Mouse (Mus musculus) 3134 (cell line): ENCODE results near the gene Hist1h2ak.

Experiments
- DNase-seq: peaks from one replicate; pipeline ENCODE4 v3.0.0-alpha.2; 2011; ENCODE audit warnings: low spot score; ENCODE audit not compliant: insufficient read length; ENCODE audit errors: extremely low read depth

Hist1h2ak gene

DNA sequence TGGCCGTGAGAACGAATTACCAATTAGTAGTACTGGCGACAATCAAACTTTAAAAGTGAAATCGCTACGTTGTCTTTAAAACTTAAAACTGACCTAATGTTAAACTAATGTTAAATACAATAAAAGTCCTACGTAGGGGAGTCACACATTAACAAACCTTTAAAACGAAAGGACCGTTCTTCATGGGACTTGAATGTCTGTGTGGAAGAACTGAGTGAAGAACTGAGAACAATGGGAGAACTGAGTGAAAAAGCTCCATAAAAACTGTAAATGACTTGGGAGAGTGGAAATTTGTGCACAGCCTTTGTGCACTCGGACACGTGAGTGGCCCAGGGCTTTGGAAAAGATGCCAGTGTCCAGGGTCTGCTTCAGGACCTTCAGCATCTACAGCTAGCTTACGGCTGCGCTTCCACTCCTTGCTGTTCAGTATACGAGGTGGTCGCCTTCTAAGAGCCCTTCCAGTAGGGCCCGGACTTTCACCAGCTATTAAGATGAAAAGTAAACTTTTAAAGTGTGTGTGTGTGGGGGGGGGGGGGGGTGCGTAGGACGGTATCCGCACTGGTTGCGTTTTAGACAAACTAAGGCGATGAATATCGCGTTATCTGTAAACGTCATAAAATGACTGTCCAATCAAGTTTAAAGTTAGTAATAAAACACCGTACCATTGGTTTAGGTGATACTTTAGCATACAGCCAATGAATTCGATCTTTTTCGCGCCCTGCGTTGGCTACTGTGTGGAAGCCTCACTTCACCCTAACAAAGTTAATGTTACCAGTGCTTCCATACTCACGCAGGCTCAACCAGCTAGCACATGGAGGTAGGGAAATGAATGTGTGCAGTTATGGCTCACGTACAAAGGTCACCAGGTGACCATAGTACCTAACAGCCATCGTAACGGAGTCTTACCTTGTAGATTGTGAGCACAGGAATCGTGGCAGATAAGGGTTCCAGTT, 25.5 kb upstream of the Hist1h2ak start:
- DNase-seq, result peak; percentile 66

DNA sequence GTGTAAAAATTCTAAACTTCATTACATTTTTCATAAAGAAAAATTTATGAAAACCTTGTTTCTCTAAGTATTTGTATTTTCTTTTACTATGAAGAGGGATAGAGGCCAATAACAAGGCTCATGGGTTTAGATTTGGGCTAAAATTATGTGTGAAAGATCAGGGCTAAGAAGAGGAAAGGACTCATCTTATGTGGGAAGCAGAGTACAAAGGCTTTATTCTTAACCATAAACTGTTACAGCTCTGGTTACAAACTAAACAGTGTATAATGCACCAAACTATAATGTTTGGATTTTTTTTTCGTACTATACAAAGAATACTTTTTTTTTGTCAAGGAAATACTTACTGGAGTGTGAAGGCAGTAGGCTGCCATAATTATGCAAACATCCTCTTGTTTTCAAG, 2.1 kb upstream of the Hist1h2ak start:
- DNase-seq, result no peak

- peak; percentile 72 for DNase-seq
Observed at GRCm38 (mm10) chr13:21754294-21755001, 821 bp upstream of the Hist1h2ak start.

DNA sequence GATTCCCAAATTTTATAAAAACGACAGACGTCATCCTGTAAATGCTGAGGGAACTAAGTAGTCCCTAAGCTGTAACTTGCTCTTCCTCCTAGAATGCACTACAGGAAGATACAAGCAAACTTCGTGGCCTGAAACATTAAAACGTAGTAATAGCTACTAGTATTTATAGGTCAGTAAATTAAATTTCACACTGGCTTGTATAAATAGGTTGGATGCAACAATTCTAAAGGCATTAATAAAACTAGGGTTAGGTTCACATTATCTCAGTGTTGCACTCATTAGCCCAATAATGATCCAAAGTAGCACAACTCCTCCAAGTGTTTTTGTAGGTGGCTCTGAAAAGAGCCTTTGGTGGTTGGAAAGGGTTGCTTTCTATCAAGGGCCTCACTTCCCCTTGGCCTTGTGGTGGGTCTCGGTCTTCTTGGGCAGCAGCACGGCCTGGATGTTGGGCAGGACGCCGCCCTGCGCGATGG, 540 bp downstream of the Hist1h2ak start:
- DNase-seq, result no peak

GRCm38 (mm10) chr13:21752356-21752755, 1.3 kb downstream of the Hist1h2ak start:
- peak; percentile 51 for DNase-seq

DNA sequence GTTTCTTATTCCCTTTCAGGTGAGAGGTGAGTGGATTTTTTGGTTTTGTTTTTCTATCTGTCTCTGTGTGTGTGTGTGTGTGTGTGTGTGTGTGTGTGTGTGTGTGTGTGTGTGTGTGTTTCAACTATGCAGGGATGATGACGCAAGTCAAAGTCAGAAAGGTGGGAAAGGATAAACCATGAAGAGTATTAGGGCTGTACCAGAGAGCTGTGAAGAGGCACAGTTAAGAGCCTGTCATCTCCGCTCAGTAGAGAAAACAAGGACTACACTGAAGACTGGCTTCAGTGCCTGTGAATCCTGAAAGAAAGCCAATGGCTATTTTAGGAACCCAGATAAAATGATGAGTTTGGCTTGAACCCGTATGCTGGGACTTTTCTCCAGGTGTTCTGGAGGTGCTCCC, 1.8 kb downstream of the Hist1h2ak start:
- peak; percentile 46 for DNase-seq

GRCm38 (mm10) chr13:21751417-21751816, 2.2 kb downstream of the Hist1h2ak start:
- peak; percentile 37 for DNase-seq

- DNase-seq, result peak; percentile 94
Observed at GRCm38 (mm10) chr13:21750159-21751017, 3.2 kb downstream of the Hist1h2ak start, which contains the start of gene Hist1h4k. Hist1h4k (minus strand) TSS chr13:21750505.

- DNase-seq, result no peak
Observed at GRCm38 (mm10) chr13:21749387-21750158, 4.1 kb downstream of the Hist1h2ak start.

DNA sequence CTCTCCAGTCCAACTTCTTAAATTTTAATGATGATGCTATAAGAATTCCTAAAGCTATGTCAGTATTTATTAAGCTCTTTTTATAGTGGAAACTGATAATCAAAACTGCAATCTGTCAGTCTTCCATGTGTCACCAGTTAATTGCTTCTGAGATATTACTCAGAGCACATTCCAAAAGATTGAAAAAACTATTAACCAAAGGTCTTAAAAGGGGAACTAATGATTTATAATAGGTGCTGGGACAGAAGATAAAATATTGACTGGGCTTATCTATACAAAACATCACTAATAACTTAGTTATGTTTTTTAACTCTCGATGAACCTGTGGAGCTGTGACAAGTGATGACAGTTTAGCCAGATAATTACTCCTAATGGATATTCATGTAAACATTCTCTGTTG, 8.6 kb downstream of the Hist1h2ak start:
- no peak for DNase-seq

DNA sequence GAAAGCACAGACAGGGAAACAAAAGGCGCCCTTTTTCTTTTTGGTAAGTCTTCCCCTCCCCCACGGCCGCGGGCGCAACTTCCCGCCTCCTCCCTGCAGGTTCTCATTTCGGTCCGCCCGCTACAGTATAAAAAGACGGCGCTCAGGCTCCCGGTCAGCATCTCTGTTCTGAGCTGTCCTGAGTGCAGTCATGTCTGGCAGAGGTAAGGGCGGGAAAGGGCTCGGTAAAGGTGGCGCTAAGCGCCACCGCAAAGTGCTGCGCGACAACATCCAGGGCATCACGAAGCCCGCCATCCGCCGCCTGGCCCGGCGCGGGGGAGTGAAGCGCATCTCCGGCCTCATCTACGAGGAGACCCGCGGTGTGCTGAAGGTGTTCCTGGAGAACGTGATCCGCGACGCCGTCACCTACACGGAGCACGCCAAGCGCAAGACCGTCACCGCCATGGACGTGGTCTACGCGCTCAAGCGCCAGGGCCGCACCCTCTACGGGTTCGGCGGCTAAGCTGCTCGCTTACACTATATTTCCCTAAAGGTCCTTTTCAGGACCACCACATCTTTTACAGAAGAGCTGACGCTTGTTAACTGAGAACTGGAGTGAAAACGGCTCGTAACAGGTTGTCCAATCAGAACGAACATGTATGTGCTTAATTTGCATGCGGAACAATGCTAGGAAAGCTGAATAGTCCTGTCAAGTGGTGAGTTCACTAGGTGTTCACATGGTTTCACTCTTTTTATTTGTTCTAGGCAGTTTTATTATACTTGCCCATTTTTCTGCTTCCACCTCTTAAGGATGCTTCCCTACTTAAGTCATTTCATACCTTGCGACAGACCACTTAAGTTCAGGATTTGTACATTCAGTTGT, 18.5 kb downstream of the Hist1h2ak start, which contains the start of gene Hist1h4j:
Gene Hist1h4j (plus strand): TSS at position 159 of the 862 bp plus-strand sequence.
- DNase-seq, result peak; percentile 97

DNA sequence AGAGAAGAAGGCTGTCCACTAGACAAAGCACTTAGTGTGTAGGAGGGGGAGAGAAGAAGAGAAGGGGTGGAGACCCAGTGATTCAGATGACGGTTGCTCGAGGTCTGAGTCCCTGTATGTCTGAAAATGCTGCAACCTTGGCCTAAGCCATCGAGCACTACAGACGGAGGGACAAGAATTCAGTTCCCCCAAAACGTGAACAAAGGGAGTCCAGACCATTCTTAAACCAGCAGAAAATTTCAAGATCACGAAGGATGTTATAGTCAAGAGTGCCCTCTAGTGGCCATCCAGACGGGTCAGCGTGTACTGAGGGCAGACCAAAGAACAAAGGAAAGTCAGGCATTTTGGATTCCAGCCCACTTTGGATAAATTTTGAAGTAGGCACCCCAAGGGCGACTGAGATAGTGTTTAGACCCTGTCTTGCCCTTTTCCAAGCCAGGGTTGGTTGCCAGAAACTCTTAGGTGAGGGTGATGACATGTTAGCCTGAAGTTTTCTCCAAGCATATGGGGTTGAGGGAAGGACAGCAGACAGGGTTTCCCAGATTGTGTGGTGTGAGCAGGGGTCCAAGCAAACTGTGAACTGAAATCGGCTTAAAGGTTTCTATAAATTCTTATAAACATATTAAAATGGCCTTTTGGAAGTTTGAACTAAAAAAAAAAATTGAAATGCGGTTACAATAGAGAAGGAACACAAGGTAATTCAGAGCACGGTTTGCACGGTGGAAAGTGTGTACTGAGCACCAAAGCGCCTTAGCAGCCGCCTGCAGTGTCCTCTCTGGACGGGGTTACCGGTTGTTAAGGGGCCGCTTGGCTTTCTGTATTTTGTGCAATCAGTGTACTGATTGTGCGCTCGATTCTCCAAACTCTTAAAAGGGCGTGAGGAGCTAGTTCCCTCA, 19.4 kb downstream of the Hist1h2ak start:
- peak; percentile 69 for DNase-seq

DNA sequence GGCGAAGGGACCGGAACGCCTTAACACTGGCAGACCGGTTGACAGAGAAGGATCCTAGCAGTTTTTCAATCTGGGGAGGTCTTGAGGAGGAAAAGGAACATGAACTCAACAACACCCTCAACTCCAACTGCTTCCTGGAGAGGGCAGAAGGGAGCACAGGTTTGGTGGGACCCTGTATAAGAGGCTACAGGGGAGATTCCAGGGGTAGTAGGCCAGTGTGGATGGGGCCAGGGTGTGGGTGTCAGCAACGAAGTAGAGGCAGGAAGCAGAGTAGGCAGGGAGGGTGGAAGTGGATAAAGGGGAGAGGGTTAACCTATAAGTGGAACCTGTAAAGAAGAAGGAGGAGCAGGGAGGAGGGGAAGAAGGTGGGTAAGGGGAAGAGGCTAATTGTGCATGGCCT, 20.2 kb downstream of the Hist1h2ak start:
- peak; percentile 52 for DNase-seq

- DNase-seq, result no peak
Observed at GRCm38 (mm10) chr13:21729544-21729943, 24.1 kb downstream of the Hist1h2ak start.

DNA sequence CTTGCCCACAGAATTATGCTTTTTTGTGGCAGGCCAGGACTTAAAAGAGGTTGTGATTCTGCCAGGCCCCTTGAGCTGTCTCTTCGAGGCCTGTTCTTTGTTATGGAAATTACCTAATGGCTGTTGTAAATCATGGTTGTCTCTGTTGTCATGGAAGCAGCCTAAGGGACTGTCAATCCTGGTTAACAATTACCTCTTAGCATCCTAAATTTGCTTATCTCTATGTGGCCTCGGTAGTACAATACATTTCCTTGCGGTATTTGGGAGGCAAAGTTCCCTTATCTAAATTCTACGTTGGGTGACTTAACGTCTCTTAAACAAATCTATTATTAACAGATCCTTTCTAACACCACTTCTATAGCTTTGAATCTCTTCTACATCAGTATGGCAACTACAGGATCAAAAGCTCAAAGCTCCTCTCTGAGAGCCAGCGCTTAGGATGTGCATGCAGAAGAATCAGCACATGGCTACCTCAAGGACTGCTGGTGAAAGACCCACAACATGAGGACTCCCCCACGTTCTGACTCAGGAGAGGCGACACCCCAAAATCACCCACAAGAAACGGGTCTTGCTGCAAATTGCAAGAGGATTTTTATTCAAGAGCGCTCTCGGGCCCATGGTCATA, 25.6 kb downstream of the Hist1h2ak start:
- no peak for DNase-seq

DNA sequence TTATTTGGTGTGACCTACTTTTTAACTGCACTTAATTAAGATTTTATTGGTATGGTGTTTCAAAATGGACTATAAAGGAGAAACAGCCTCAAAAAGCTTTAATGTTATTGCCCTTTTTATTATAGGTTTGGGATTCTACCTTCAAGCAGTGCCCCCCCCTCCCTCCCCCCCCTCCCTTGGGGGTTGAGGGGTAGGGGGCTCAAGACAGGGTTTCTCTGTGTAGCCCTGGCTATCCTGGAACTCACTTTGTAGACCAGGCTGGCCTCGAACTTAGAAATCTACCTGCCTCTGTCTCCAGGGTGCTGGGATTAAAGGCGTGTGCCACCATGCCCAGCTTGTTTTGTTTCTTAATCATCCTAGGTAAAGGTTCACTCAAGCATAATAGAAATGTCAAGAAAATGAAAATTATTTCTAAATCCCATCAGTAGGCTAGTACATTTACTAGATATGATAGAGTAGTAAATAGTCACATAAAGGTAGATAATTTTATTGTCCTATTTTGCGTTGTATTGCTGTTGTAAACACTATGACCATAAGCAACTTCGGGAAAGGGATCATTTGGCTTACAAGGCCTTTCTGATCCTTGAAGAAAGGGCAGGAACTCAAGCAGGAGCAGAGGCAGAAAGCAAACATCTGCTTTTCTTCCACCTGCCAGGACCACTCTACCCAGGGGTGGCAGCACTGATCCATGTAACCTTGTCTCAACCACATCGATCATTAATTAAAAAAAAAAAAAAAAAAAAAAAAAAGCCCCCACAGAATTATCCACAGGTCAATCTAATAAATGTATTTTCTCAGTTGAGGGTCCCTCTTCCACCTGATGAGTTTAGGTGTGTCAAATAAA, 30.4 kb downstream of the Hist1h2ak start:
- DNase-seq, result peak; percentile 37
